Mouse (Mus musculus): Measurements from ENCODE around the gene Cryl1. TPM values are rescaled to one million over a fixed set of nuclear protein-coding genes. Genes with fewer than 3 reads are reported as not detected.
A peak's percentile ranks its signal among the peaks of the same experiment; 100 is the strongest.

The Cryl1 gene
- 10.3 and 13.5 TPM in 2 replicates for polyA plus RNA-seq (2014; fragmentation: Nextera tagmentation; extraction: Ambion mirVana)

- H3K4me1 ChIP-seq (replicated peaks; ENCODE audit: control insufficient read depth, insufficient read depth, low read length), result 0 out of 2 replicates have a peak, but pooled peaks cover 5% of the 10 kb centered on the region
- ATAC-seq (ENCODE audit: low FRiP score) (peak; percentile 100), DNase-seq (ENCODE audit: low spot score) (peak; percentile 91)
- peak within 1 kb of the TSS; percentile 51 for H3K4me3 ChIP-seq (replicated peaks; ENCODE audit: low read length)
- no peaks in the 10 kb centered on the region for H3K9me3 ChIP-seq (ENCODE audit: control insufficient read depth, low read length)
- H3K9ac ChIP-seq, result peak within 1 kb of the TSS; percentile 55
- peaks cover 8% of the 10 kb centered on the region; the same call in 1 of the 2 replicates for H3K27me3 ChIP-seq (ENCODE audit: control insufficient read depth, insufficient read depth, low read length)
- H3K4me2 ChIP-seq (replicated peaks), result peak within 1 kb of the TSS; percentile 72
- H3K27ac ChIP-seq, result no peak within 1 kb of the TSS
- WGBS, result 2% methylated on average over 43 of the region's 43 CpGs
- no peaks in the 10 kb centered on the region for H3K36me3 ChIP-seq (replicated peaks; ENCODE audit: control insufficient read depth, insufficient read depth)
These were observed at the start of gene Cryl1 for GRCm38 (mm10) chr14:57398065-57398757. TSS of gene Cryl1 (minus strand) at chr14:57398529.

GRCm38 (mm10) chr14:57430451-57430850 lies 32.1 kb upstream of the Cryl1 start:
- ATAC-seq (ENCODE audit: low FRiP score) (no peak), DNase-seq (ENCODE audit: low spot score) (no peak)
- Histone ChIP-seq H3K4me2 (replicated peaks) (no peak overlapping the region), H3K4me3 (replicated peaks; ENCODE audit: low read length) (no peak overlapping the region), H3K36me3 (replicated peaks; ENCODE audit: control insufficient read depth, insufficient read depth) (peaks cover 7% of the 10 kb centered on the region), H3K27ac (no peak overlapping the region), H3K9ac (no peak overlapping the region), H3K9me3 (ENCODE audit: control insufficient read depth, low read length) (no peaks in the 10 kb centered on the region), H3K4me1 (replicated peaks; ENCODE audit: control insufficient read depth, insufficient read depth, low read length) (no peaks in the 10 kb centered on the region), H3K27me3 (ENCODE audit: control insufficient read depth, insufficient read depth, low read length) (no peaks in the 10 kb centered on the region)
- WGBS, result 91% methylated on average over 2 of the region's 2 CpGs

GRCm38 (mm10) chr14:57424212-57424561 lies 25.9 kb upstream of the Cryl1 start:
- Histone ChIP-seq H3K9ac (peak overlapping the region; percentile 89), H3K4me2 (replicated peaks) (peak overlapping the region; percentile 74), H3K27ac (peak overlapping the region; percentile 81), H3K4me3 (replicated peaks; ENCODE audit: low read length) (peak overlapping the region; percentile 95), H3K4me1 (replicated peaks; ENCODE audit: control insufficient read depth, insufficient read depth, low read length) (peaks cover 5% of the 10 kb centered on the region; the same call in 1 of the 2 replicates), H3K27me3 (ENCODE audit: control insufficient read depth, insufficient read depth, low read length) (no peaks in the 10 kb centered on the region), H3K36me3 (replicated peaks; ENCODE audit: control insufficient read depth, insufficient read depth) (no peaks in the 10 kb centered on the region), H3K9me3 (ENCODE audit: control insufficient read depth, low read length) (no peaks in the 10 kb centered on the region)
- ATAC-seq (ENCODE audit: low FRiP score), result peak; percentile 86
- DNase-seq (ENCODE audit: low spot score), result peak; percentile 51
- WGBS, result 2% methylated on average over 24 of the region's 24 CpGs

- H3K4me1 ChIP-seq (replicated peaks; ENCODE audit: control insufficient read depth, insufficient read depth, low read length), result peaks cover 5% of the 10 kb centered on the region; the same call in 1 of the 2 replicates
- H3K9me3 ChIP-seq (ENCODE audit: control insufficient read depth, low read length), result no peaks in the 10 kb centered on the region
- WGBS, result 3% methylated on average over 42 of the region's 42 CpGs
- no peaks in the 10 kb centered on the region for H3K27me3 ChIP-seq (ENCODE audit: control insufficient read depth, insufficient read depth, low read length)
- H3K27ac ChIP-seq, result peak within 1 kb of the TSS; percentile 81
- H3K4me2 ChIP-seq (replicated peaks), result peak within 1 kb of the TSS; percentile 74
- peak within 1 kb of the TSS; percentile 95 for H3K4me3 ChIP-seq (replicated peaks; ENCODE audit: low read length)
- H3K36me3 ChIP-seq (replicated peaks; ENCODE audit: control insufficient read depth, insufficient read depth), result no peaks in the 10 kb centered on the region
- ATAC-seq (ENCODE audit: low FRiP score) (peak; percentile 100), DNase-seq (ENCODE audit: low spot score) (peak; percentile 92)
- H3K9ac ChIP-seq, result peak within 1 kb of the TSS; percentile 89
These were observed 25.3 kb upstream of the Cryl1 start, which contains the start of gene Ift88 for GRCm38 (mm10) chr14:57423432-57424211. TSS of gene Ift88 (plus strand) at chr14:57424062.

GRCm38 (mm10) chr14:57417187-57417586 lies 18.9 kb upstream of the Cryl1 start:
- Histone ChIP-seq H3K9me3 (ENCODE audit: control insufficient read depth, low read length) (no peaks in the 10 kb centered on the region), H3K9ac (no peak overlapping the region), H3K4me1 (replicated peaks; ENCODE audit: control insufficient read depth, insufficient read depth, low read length) (no peaks in the 10 kb centered on the region), H3K4me2 (replicated peaks) (no peak overlapping the region), H3K27me3 (ENCODE audit: control insufficient read depth, insufficient read depth, low read length) (no peaks in the 10 kb centered on the region), H3K27ac (no peak overlapping the region), H3K36me3 (replicated peaks; ENCODE audit: control insufficient read depth, insufficient read depth) (no peaks in the 10 kb centered on the region), H3K4me3 (replicated peaks; ENCODE audit: low read length) (no peak overlapping the region)
- no peak for ATAC-seq (ENCODE audit: low FRiP score)
- DNase-seq (ENCODE audit: low spot score), result no peak
- WGBS, result 94% methylated on average over 2 of the region's 2 CpGs

- no peak overlapping the region for H3K27ac ChIP-seq
- no peak overlapping the region for H3K4me2 ChIP-seq (replicated peaks)
- no peaks in the 10 kb centered on the region for H3K36me3 ChIP-seq (replicated peaks; ENCODE audit: control insufficient read depth, insufficient read depth)
- DNase-seq (ENCODE audit: low spot score) (no peak), ATAC-seq (ENCODE audit: low FRiP score) (no peak)
- H3K9ac ChIP-seq, result no peak overlapping the region
- no peaks in the 10 kb centered on the region for H3K9me3 ChIP-seq (ENCODE audit: control insufficient read depth, low read length)
- H3K4me1 ChIP-seq (replicated peaks; ENCODE audit: control insufficient read depth, insufficient read depth, low read length), result no peaks in the 10 kb centered on the region
- no peak overlapping the region for H3K4me3 ChIP-seq (replicated peaks; ENCODE audit: low read length)
- 62% methylated on average over 7 of the region's 7 CpGs for WGBS
- H3K27me3 ChIP-seq (ENCODE audit: control insufficient read depth, insufficient read depth, low read length), result no peaks in the 10 kb centered on the region
These were observed 13.8 kb upstream of the Cryl1 start for GRCm38 (mm10) chr14:57412166-57412565.

- DNase-seq (ENCODE audit: low spot score), result peak; percentile 74
- no peaks in the 10 kb centered on the region for H3K4me1 ChIP-seq (replicated peaks; ENCODE audit: control insufficient read depth, insufficient read depth, low read length)
- no peaks in the 10 kb centered on the region for H3K9me3 ChIP-seq (ENCODE audit: control insufficient read depth, low read length)
- no peak for ATAC-seq (ENCODE audit: low FRiP score)
- 20% methylated on average over 6 of the region's 6 CpGs for WGBS
- no peaks in the 10 kb centered on the region for H3K36me3 ChIP-seq (replicated peaks; ENCODE audit: control insufficient read depth, insufficient read depth)
- H3K4me2 ChIP-seq (replicated peaks), result peak overlapping the region; percentile 35
- no peak overlapping the region for H3K9ac ChIP-seq
- H3K4me3 ChIP-seq (replicated peaks; ENCODE audit: low read length), result no peak overlapping the region; the same call in 1 of the 2 replicates
- H3K27ac ChIP-seq, result no peak overlapping the region
- H3K27me3 ChIP-seq (ENCODE audit: control insufficient read depth, insufficient read depth, low read length), result no peaks in the 10 kb centered on the region
These were observed 10.8 kb upstream of the Cryl1 start for GRCm38 (mm10) chr14:57409106-57409505.

GRCm38 (mm10) chr14:57408100-57408499 lies 9.8 kb upstream of the Cryl1 start:
- Histone ChIP-seq H3K9ac (no peak overlapping the region), H3K36me3 (replicated peaks; ENCODE audit: control insufficient read depth, insufficient read depth) (no peaks in the 10 kb centered on the region), H3K9me3 (ENCODE audit: control insufficient read depth, low read length) (no peaks in the 10 kb centered on the region), H3K4me2 (replicated peaks) (no peak overlapping the region), H3K4me3 (replicated peaks; ENCODE audit: low read length) (no peak overlapping the region), H3K4me1 (replicated peaks; ENCODE audit: control insufficient read depth, insufficient read depth, low read length) (no peaks in the 10 kb centered on the region), H3K27me3 (ENCODE audit: control insufficient read depth, insufficient read depth, low read length) (no peaks in the 10 kb centered on the region), H3K27ac (no peak overlapping the region)
- no peak for ATAC-seq (ENCODE audit: low FRiP score)
- WGBS, result 82% methylated on average over 8 of the region's 8 CpGs
- no peak for DNase-seq (ENCODE audit: low spot score)

All from hindbrain, embryonic 14.5 days (tissue).